Mouse (Mus musculus): ENCODE measurements around the gene Fhad1. TPM values are rescaled to one million over a fixed set of nuclear protein-coding genes. Genes with fewer than 3 reads are reported as not detected.

Fhad1 gene
- polyA plus RNA-seq, 1 experiment from 2014 or later: 1.2 TPM

- Histone ChIP-seq H3K36me3 (ENCODE audit: control insufficient read depth, insufficient read depth) (no peaks in the 10 kb centered on the region), H3K9me3 (ENCODE audit: control insufficient read depth) (no peaks in the 10 kb centered on the region), H3K27me3 (replicated peaks; ENCODE audit: control insufficient read depth, insufficient read depth, low read length) (no peaks in the 10 kb centered on the region), H3K9ac (ENCODE audit: low read depth, low read length) (no peak overlapping the region), H3K4me3 (ENCODE audit: low read depth, low read length) (no peak overlapping the region), H3K4me2 (replicated peaks; ENCODE audit: low read depth) (peak overlapping the region; percentile 37; the same call in 1 of the 2 replicates), H3K27ac (ENCODE audit: low read depth, low read length) (no peak overlapping the region), H3K4me1 (replicated peaks; ENCODE audit: control insufficient read depth, insufficient read depth, low read length) (no peaks in the 10 kb centered on the region)
- WGBS: 41% methylated on average over 7 of the region's 7 CpGs
- no peak for TF ChIP-seq CTCF (IDR thresholded peaks at IDR 0.05; ENCODE audit: low read depth)
- ATAC-seq: no peak
Measured at GRCm38 (mm10) chr4:141958614-141959375, 56.1 kb downstream of the Fhad1 start.

DNA sequence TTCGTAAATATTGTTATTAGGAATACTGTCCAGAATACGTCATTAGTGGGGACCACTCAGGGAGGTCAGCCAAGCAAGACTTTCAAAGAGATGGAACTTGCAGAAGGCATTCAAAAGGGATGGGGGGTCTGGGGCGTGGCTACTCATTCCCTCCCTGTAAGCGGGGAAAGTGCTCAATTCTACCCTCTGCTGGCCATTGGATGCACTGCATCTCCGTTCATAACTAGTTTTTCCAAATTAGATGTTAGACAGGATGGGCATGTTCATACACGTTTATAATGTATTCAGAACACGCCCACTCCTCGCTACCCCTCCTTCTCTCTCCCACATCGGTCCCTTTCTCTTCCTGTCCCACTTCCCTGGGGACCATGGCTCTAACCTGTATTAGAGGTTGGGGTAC is 56.7 kb downstream of the Fhad1 start:
- ATAC-seq: no peak
- Histone ChIP-seq H3K27ac (ENCODE audit: low read depth, low read length) (no peak overlapping the region), H3K4me2 (replicated peaks; ENCODE audit: low read depth) (peak overlapping the region; percentile 37; the same call in 1 of the 2 replicates), H3K36me3 (ENCODE audit: control insufficient read depth, insufficient read depth) (no peaks in the 10 kb centered on the region), H3K27me3 (replicated peaks; ENCODE audit: control insufficient read depth, insufficient read depth, low read length) (no peaks in the 10 kb centered on the region), H3K9ac (ENCODE audit: low read depth, low read length) (no peak overlapping the region), H3K4me3 (ENCODE audit: low read depth, low read length) (no peak overlapping the region), H3K4me1 (replicated peaks; ENCODE audit: control insufficient read depth, insufficient read depth, low read length) (no peaks in the 10 kb centered on the region), H3K9me3 (ENCODE audit: control insufficient read depth) (no peaks in the 10 kb centered on the region)
- peak; percentile 91 for TF ChIP-seq CTCF (IDR thresholded peaks at IDR 0.05; ENCODE audit: low read depth)
- 5% methylated on average over 9 of the region's 9 CpGs for WGBS

DNA sequence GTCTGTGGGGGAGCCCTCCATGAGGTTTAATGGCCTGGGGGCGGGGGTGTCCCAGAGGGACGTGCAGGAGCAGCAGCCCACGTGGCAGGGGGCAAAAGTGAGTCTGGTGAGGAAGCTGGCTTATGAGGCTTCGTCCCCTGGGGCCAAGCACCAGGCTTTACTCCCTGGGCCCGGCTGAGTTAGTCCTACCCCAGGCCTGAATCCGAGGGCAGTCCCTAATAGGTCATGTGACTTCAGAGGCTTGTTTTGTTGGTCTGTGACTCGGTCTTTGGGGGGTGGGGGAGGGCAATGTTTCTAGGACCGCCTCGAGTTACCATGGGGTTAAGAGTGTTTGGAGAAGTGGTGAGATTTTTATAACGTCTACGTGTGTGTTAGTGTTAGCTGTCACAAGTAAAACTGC is 57.1 kb downstream of the Fhad1 start:
- no peak overlapping the region for H3K4me3 ChIP-seq (ENCODE audit: low read depth, low read length)

GRCm38 (mm10) chr4:141956931-141957330 is 58.0 kb downstream of the Fhad1 start:
- 75% methylated on average over 5 of the region's 5 CpGs for WGBS
- Histone ChIP-seq H3K36me3 (ENCODE audit: control insufficient read depth, insufficient read depth) (no peaks in the 10 kb centered on the region), H3K4me1 (replicated peaks; ENCODE audit: control insufficient read depth, insufficient read depth, low read length) (no peaks in the 10 kb centered on the region), H3K27ac (ENCODE audit: low read depth, low read length) (no peak overlapping the region), H3K9me3 (ENCODE audit: control insufficient read depth) (no peaks in the 10 kb centered on the region), H3K27me3 (replicated peaks; ENCODE audit: control insufficient read depth, insufficient read depth, low read length) (no peaks in the 10 kb centered on the region), H3K4me2 (replicated peaks; ENCODE audit: low read depth) (no peak overlapping the region), H3K9ac (ENCODE audit: low read depth, low read length) (no peak overlapping the region), H3K4me3 (ENCODE audit: low read depth, low read length) (no peak overlapping the region)
- no peak for TF ChIP-seq CTCF (IDR thresholded peaks at IDR 0.05; ENCODE audit: low read depth)
- ATAC-seq: no peak

More for the DNA sequence above, 57.1 kb downstream of the Fhad1 start:
- no peaks in the 10 kb centered on the region for H3K9me3 ChIP-seq (ENCODE audit: control insufficient read depth)
- H3K27ac ChIP-seq (ENCODE audit: low read depth, low read length): no peak overlapping the region
- no peaks in the 10 kb centered on the region for H3K27me3 ChIP-seq (replicated peaks; ENCODE audit: control insufficient read depth, insufficient read depth, low read length)
- 33% methylated on average over 11 of the region's 11 CpGs for WGBS
- no peaks in the 10 kb centered on the region for H3K4me1 ChIP-seq (replicated peaks; ENCODE audit: control insufficient read depth, insufficient read depth, low read length)
- no peak overlapping the region for H3K9ac ChIP-seq (ENCODE audit: low read depth, low read length)
- H3K36me3 ChIP-seq (ENCODE audit: control insufficient read depth, insufficient read depth): no peaks in the 10 kb centered on the region
- ATAC-seq: peak; percentile 14; the same call in 1 of the 2 replicates
- peak overlapping the region; percentile 13; the same call in 1 of the 2 replicates for H3K4me2 ChIP-seq (replicated peaks; ENCODE audit: low read depth)
- TF ChIP-seq CTCF (IDR thresholded peaks at IDR 0.05; ENCODE audit: low read depth): no peak

DNA sequence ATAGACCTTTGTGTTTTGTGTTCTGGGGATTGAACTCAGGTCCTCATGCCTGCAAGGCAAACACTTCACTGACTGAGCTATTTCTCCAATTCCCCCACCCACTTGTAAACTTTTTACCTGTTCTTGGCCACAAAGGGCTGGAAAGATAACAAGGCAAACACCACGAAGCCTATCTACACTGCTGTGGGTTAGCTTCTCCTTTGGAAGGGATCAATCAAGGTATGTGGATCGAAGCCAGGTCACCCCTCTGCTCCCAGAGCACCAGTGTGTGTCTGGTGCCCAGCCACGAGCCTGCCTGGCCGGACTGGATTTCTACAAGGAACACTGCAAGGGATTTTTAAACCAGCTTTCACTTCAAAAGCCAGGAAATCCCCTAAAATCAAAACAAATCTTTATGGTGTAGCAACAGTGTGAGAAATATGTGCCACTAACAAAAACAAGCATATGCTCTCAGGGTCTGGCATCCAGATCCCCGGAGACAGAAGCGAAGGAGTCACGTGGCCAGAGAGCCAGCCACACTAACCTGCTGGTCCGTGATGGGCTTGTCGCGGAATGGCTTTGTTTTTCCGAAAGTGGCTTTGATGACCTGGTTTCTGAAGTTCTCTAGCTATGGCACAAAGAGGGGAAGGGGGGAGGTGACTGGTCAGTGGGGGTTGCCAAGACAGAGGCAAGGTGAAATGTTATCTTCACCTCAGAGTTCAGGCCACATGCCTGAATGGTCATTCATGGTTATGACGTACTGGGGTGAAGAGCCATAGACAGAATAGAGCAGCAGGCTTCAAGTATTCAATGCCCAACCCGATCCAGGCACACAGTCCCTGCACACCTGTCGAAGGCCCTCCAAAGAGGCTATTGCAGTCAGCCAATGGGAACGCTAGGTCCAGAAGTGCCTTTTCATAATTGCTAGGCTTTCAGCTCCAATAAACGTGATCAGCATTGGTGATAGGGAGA is 59.8 kb downstream of the Fhad1 start:
- no peaks in the 10 kb centered on the region for H3K4me1 ChIP-seq (replicated peaks; ENCODE audit: control insufficient read depth, insufficient read depth, low read length)
- H3K4me3 ChIP-seq (ENCODE audit: low read depth, low read length): no peak overlapping the region
- no peaks in the 10 kb centered on the region for H3K9me3 ChIP-seq (ENCODE audit: control insufficient read depth)
- no peak for TF ChIP-seq CTCF (IDR thresholded peaks at IDR 0.05; ENCODE audit: low read depth)
- H3K36me3 ChIP-seq (ENCODE audit: control insufficient read depth, insufficient read depth): no peaks in the 10 kb centered on the region
- peak; percentile 53; the same call in 1 of the 2 replicates for ATAC-seq
- WGBS: 53% methylated on average over 16 of the region's 16 CpGs
- H3K4me2 ChIP-seq (replicated peaks; ENCODE audit: low read depth): no peak overlapping the region
- no peaks in the 10 kb centered on the region for H3K27me3 ChIP-seq (replicated peaks; ENCODE audit: control insufficient read depth, insufficient read depth, low read length)
- H3K9ac ChIP-seq (ENCODE audit: low read depth, low read length): no peak overlapping the region
- H3K27ac ChIP-seq (ENCODE audit: low read depth, low read length): no peak overlapping the region

GRCm38 (mm10) chr4:141953859-141954258 is 61.0 kb downstream of the Fhad1 start:
- no peaks in the 10 kb centered on the region for H3K4me1 ChIP-seq (replicated peaks; ENCODE audit: control insufficient read depth, insufficient read depth, low read length)
- no peak overlapping the region for H3K4me3 ChIP-seq (ENCODE audit: low read depth, low read length)
- no peaks in the 10 kb centered on the region for H3K27me3 ChIP-seq (replicated peaks; ENCODE audit: control insufficient read depth, insufficient read depth, low read length)
- no peak overlapping the region for H3K9ac ChIP-seq (ENCODE audit: low read depth, low read length)
- no peaks in the 10 kb centered on the region for H3K9me3 ChIP-seq (ENCODE audit: control insufficient read depth)
- no peak overlapping the region for H3K4me2 ChIP-seq (replicated peaks; ENCODE audit: low read depth)
- no peak for TF ChIP-seq CTCF (IDR thresholded peaks at IDR 0.05; ENCODE audit: low read depth)
- no peaks in the 10 kb centered on the region for H3K36me3 ChIP-seq (ENCODE audit: control insufficient read depth, insufficient read depth)
- no peak overlapping the region for H3K27ac ChIP-seq (ENCODE audit: low read depth, low read length)
- WGBS: 69% methylated on average over 6 of the region's 6 CpGs
- no peak for ATAC-seq

Measured in intestine, postnatal 0 days (tissue).